Mouse (Mus musculus) heart, embryonic 16.5 days (tissue): ENCODE measurements around the gene Tspear. TPM values are rescaled to one million over a fixed set of nuclear protein-coding genes. Genes with fewer than 3 reads are reported as not detected.
"Not testable (repeated sequence)": the region's sequence is repeated elsewhere in the genome, so short reads cannot be mapped to it uniquely, and the experiment has no call there.

Experiments used
- ATAC-seq: fragments of 200-750 bp; cut with Nextera tagmentation; replicated peaks from 2 replicates; pipeline ENCODE4 v1.8.0; 2017; ENCODE audit warnings: moderate number of reproducible peaks; ENCODE audit not compliant: insufficient read depth, low FRiP score; ENCODE audit errors: extremely low read depth
- H3K27ac ChIP-seq: fragments of 300-500 bp; sonication (generic); 2 replicates; pipeline ENCODE4 v1.5.1; 2014; ENCODE audit warnings: mild to moderate bottlenecking, low read length, control low read depth, moderate library complexity
- H3K27me3 ChIP-seq: fragments of 300-500 bp; sonication (generic); 2 replicates; pipeline ENCODE4 v1.6.1; 2014; ENCODE audit warnings: low read length, mixed read lengths; ENCODE audit not compliant: control insufficient read depth, insufficient read depth
- H3K36me3 ChIP-seq: fragments of 300-500 bp; sonication (generic); 2 replicates; pipeline ENCODE4 v1.6.1; 2014; ENCODE audit not compliant: control insufficient read depth, insufficient read depth
- H3K4me1 ChIP-seq: fragments of 300-500 bp; sonication (generic); 2 replicates; pipeline ENCODE4 v1.6.1; 2014; ENCODE audit warnings: low read length, mixed read lengths; ENCODE audit not compliant: control insufficient read depth, insufficient read depth
- H3K4me2 ChIP-seq: fragments of 300-500 bp; sonication (generic); 2 replicates; pipeline ENCODE4 v1.6.1; 2014; ENCODE audit warnings: low read depth, mild to moderate bottlenecking, control low read depth, low read length
- H3K4me3 ChIP-seq: fragments of 300-500 bp; sonication (generic); 2 replicates; pipeline ENCODE4 v1.5.1; 2014; ENCODE audit warnings: mild to moderate bottlenecking, control low read depth, low read length
- H3K9ac ChIP-seq: fragments of 300-500 bp; sonication (generic); 2 replicates; pipeline ENCODE4 v1.6.1; 2014; ENCODE audit warnings: low read length, control low read depth
- H3K9me3 ChIP-seq: fragments of 300-500 bp; sonication (generic); replicated peaks from 2 replicates; pipeline ENCODE4 v1.6.1; 2016; ENCODE audit warnings: low read length; ENCODE audit not compliant: control insufficient read depth
- WGBS: fragments of 180-500 bp; shearing (Covaris S2); extraction: QIAGEN DNeasy Blood & Tissue Kit; methylation state at CpG from one replicate; pipeline ENCODE4 v1.1.7; 2014; 5-methylcytosine and 5-hydroxymethylcytosine counted together
- polyA plus RNA-seq: library from polyadenylated mRNA; unstranded; fragments of >200 nt; fragmentation: Nextera tagmentation; extraction: Ambion mirVana; gene quantifications from 2 replicates; pipeline ENCODE4 v1.2.1, GENCODE M21; 2015

Gene Tspear
- polyA plus RNA-seq, 1 experiment from 2014 or later, result 0.28 TPM

DNA sequence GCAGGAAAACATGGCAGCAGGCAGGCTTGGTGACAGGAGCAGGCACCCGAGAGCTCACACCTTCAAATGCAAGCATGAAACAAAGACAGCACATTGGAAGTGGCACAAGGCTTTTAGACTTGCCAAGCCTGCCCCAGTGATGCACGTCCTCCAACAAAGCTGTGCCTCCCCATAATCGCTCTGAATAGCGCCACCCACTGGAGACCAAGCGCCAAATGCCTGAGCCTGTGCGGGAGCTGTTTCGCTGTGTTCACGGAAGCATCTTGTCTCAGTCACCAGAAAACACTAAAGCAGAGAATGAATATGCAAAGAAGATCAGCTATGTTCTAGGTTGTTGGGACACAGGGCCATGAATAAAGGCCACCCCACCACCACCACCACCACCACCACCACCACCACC, 38.5 kb downstream of the Tspear start:
- Histone ChIP-seq H3K9ac (no peak overlapping the region), H3K4me3 (no peak overlapping the region), H3K36me3 (no peaks in the 10 kb centered on the region), H3K4me2 (no peak overlapping the region), H3K9me3 (no peaks in the 10 kb centered on the region), H3K4me1 (no peaks in the 10 kb centered on the region), H3K27ac (no peak overlapping the region), H3K27me3 (no peaks in the 10 kb centered on the region)
- ATAC-seq, result no peak
- 77% methylated on average over 8 of the region's 8 CpGs for WGBS

DNA sequence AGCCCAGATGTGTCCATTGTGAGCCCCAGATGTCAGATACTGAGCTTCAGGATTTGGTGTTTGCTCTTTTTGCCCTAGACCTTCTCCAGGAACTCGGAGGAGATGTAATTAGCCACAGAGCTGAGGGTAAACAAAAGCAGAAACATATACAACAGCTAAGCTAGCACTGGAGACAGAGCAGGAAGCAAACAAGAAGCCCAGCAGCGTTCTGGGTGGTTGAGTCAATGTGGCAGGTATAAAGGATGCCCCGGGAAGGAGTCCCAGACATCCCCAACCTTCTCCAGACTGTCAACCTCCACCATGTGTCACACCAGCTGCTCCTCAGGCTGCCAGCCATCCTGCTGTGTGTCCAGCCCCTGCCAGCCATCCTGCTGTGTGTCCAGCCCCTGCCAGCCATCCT, 39.8 kb downstream of the Tspear start, which contains the start of gene Gm10100:
Gene Gm10100, plus strand, starts transcription at position 301 of the 400 bp plus-strand sequence.
- no peaks in the 10 kb centered on the region for H3K4me1 ChIP-seq
- no peak within 1 kb of the TSS for H3K27ac ChIP-seq
- 25% methylated on average over 3 of the region's 3 CpGs for WGBS
- no peak within 1 kb of the TSS for H3K4me2 ChIP-seq
- H3K9me3 ChIP-seq, result no peaks in the 10 kb centered on the region
- no peaks in the 10 kb centered on the region for H3K36me3 ChIP-seq
- ATAC-seq, result no peak
- no peak within 1 kb of the TSS for H3K4me3 ChIP-seq
- no peaks in the 10 kb centered on the region for H3K27me3 ChIP-seq
- H3K9ac ChIP-seq, result no peak within 1 kb of the TSS

DNA sequence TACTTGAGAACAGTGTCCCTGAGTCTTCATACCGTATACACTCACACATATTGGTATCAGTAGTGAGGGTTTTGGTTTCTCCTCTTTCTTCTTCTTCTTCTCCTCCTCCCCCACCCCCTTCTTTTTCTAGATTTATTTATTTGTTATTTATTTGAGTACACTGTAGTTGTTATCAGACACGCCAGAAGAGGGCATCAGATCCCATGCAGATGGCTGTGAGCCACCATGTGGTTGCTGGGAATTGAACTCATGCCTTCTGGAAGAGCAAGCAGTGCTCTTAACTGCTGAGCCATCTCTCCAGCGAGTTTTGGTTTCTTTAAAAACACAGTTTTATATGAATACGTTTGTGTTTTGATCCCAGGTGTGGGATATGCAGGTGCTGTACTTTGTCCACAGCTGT, 41.9 kb downstream of the Tspear start:
- ATAC-seq, result no peak
- no peak overlapping the region for H3K27ac ChIP-seq
- no peaks in the 10 kb centered on the region for H3K4me1 ChIP-seq
- H3K27me3 ChIP-seq, result no peaks in the 10 kb centered on the region
- no peak overlapping the region for H3K9ac ChIP-seq
- H3K4me3 ChIP-seq, result no peak overlapping the region
- H3K9me3 ChIP-seq, result no peaks in the 10 kb centered on the region
- H3K4me2 ChIP-seq, result no peak overlapping the region
- H3K36me3 ChIP-seq, result no peaks in the 10 kb centered on the region
- WGBS, result 55% methylated on average over 4 of the region's 4 CpGs

DNA sequence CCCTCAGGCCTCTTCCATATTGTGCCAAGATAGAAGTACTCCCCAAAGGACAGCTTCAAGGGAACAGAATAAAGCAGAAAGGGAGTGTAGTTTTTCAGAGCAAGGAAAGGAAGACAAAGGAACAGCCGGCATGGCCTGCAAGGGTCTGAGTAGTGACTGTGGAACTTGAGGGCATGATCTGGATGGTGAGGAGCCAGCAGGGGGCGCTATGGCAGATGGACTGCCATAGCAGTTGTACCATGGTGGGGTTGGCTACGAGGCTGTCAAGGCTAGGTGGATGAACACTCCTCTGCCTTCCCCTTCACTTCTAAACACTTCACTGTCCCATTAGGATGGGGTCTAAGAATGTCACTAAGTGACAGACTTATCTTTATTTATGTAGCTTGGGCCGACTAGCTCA, 42.9 kb downstream of the Tspear start:
- Histone ChIP-seq H3K4me3 (no peak overlapping the region), H3K36me3 (no peaks in the 10 kb centered on the region), H3K27me3 (no peaks in the 10 kb centered on the region), H3K4me1 (no peaks in the 10 kb centered on the region), H3K4me2 (no peak overlapping the region), H3K9ac (no peak overlapping the region), H3K9me3 (no peaks in the 10 kb centered on the region; the same call in 1 of the 2 replicates), H3K27ac (no peak overlapping the region)
- WGBS, result 44% methylated on average over 4 of the region's 4 CpGs
- no peak for ATAC-seq

DNA sequence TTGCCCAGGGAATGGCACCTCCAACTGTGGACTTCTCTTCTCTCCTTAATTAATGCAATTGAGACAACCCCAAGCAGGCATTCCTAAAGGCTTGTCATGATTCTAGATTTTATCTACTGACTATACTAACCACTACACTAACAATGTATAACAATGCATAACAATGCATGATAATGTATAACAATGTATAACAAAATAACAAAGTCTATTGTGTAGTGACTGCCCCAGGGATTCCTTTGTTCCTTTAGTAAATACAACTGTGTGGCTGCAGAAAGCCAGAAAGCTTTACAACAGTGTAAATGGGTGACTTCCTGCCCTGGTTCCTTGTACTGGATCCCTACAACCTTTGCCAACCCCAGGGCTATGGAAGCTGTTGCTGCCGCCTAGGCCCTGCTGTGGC, 49.6 kb downstream of the Tspear start:
- no peak overlapping the region for H3K9ac ChIP-seq
- no peaks in the 10 kb centered on the region for H3K27me3 ChIP-seq
- H3K4me2 ChIP-seq, result no peak overlapping the region
- 76% methylated on average over 1 of the region's 1 CpGs for WGBS
- no peaks in the 10 kb centered on the region for H3K4me1 ChIP-seq
- ATAC-seq, result no peak
- no peak overlapping the region for H3K4me3 ChIP-seq
- no peaks in the 10 kb centered on the region for H3K36me3 ChIP-seq
- no peak overlapping the region for H3K27ac ChIP-seq
- H3K9me3 ChIP-seq, result peaks cover 7% of the 10 kb centered on the region

DNA sequence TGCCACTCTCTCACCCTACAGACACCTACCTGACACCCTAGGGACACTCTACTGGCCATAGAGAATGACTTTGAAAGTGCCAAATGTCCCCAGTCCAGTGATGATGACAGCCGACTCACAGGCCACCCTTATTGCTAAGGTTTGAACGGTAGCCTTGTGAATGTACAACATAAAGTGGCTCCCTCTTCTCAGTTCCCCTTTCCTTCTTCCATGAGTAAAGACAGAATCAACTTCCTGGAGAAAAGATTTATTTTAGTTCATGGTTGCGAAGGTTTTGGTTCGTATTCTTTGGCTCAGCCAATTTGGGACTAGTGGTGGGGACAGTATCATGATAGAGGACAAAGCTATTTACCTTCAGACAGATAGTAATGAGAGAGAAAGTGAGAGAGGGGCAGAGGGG, 52.6 kb downstream of the Tspear start:
- H3K9ac ChIP-seq, result no peak overlapping the region
- no peak overlapping the region for H3K4me2 ChIP-seq
- no peaks in the 10 kb centered on the region for H3K4me1 ChIP-seq
- WGBS, result 77% methylated on average over 4 of the region's 4 CpGs
- ATAC-seq, result no peak
- no peaks in the 10 kb centered on the region for H3K27me3 ChIP-seq
- H3K27ac ChIP-seq, result no peak overlapping the region
- peaks cover 7% of the 10 kb centered on the region for H3K9me3 ChIP-seq
- H3K4me3 ChIP-seq, result no peak overlapping the region
- no peaks in the 10 kb centered on the region for H3K36me3 ChIP-seq

DNA sequence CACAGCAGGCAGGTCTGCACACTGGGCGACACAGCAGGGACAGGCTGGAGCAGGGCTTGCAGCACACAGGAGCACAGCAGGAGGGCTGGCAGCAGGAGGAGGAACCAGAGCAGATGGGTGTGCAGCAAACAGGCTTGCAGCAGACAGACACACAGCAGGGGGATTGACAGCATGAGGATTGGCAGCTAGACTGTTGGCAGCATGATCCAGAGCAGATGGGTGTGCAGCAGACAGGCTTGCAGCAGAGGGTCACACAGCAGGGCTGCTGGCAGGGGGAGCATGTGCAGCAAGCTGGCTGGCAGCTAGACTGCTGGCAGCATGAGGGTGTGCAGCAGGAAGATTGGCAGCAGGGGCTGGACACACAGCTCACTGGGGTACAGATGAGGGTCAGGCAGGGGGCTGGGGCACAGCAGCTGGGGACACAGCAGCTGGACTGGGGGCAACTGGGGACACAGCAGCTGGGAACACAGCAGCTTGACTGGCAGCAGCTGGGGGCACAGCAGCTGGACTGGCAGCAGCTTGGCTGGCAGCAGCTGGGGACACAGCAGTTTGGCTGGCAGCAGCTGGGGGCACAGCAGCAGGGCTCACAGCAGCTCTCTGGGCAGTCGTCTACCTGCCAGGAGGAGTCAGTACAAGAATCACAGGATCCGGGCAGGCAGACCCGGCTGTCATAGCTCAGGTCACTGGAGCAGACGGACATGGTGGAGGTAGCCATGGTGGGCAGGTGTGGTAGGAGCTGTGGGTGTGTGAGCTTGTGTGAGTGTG, 55.7 kb downstream of the Tspear start, which contains the start of gene Gm18596:
Gene Gm18596, minus strand, starts transcription at position 715 of the 765 bp plus-strand sequence.
- not testable (repeated sequence) for H3K4me2 ChIP-seq, H3K36me3 ChIP-seq, H3K27ac ChIP-seq, ATAC-seq, H3K4me1 ChIP-seq, H3K9me3 ChIP-seq, H3K9ac ChIP-seq, H3K27me3 ChIP-seq, H3K4me3 ChIP-seq
- WGBS, result 55% methylated on average over 5 of the region's 5 CpGs

DNA sequence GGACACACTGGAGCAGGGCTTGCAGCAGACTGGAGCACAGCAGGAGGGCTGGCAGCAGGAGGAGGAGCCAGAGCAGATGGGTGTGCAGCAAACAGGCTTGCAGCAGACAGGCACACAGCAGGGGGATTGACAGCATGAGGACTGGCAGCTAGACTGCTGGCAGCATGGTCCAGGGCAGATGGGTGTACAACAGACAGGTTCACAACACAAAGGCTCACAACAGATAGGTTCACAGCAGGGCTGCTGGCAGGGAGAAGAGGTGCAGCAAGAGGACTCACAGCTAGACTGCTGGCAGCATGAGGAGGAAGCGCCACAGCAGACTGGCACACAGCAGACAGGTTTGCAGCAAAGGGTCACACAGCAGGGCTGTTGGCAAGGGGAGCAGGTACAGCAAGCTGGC, 64.3 kb downstream of the Tspear start:
- WGBS, result 71% methylated on average over 1 of the region's 1 CpGs
- H3K4me2 ChIP-seq, H3K9me3 ChIP-seq, H3K27ac ChIP-seq, H3K36me3 ChIP-seq, H3K27me3 ChIP-seq, H3K9ac ChIP-seq, H3K4me3 ChIP-seq, ATAC-seq, H3K4me1 ChIP-seq: not testable (repeated sequence)

DNA sequence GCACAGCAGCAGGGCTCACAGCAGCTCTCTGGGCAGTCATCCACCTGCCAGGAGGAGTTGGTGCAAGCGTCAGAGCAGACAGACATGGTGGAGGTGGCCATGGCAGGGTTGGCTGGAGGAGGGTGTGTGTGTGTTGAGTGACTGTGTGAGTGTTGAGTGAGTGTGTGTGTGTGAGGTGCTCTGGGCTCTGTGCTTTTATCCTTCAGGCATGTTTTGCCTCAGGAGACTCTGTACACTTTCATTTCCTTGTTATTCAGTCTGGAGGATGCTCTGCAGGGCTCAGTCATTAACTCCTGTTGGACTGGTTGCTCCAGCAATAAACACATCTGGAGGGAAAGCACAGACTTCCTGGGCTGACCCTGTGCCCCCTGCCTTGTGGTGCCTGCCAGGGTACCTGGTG, 64.9 kb downstream of the Tspear start, which contains the start of gene Gm9736:
Gene Gm9736, minus strand, starts transcription at position 101 of the 400 bp plus-strand sequence.
- not testable (repeated sequence) for H3K9ac ChIP-seq, H3K4me2 ChIP-seq, H3K27me3 ChIP-seq, H3K27ac ChIP-seq, H3K9me3 ChIP-seq, ATAC-seq, H3K4me1 ChIP-seq, H3K4me3 ChIP-seq, H3K36me3 ChIP-seq
- WGBS, result 70% methylated on average over 1 of the region's 1 CpGs
